Mouse (Mus musculus): ENCODE data around the gene Tbc1d21. TPM values are rescaled to one million over a fixed set of nuclear protein-coding genes. Genes with fewer than 3 reads are reported as not detected.

The Tbc1d21 gene
- total and polyA plus RNA-seq, 3 experiments: 4.6 TPM; not detected in 2

GRCm38 (mm10) chr9:58378878-58379277, 8.6 kb upstream of the Tbc1d21 start:
- in situ Hi-C loops (cut with MboI; ENCODE audit: low pct_ligation_motif_present, low pct_unique_long_range_greater_than_20kb, low sequenced_read_pairs) (no loop called here), dilution Hi-C loops (cut with MboI; ENCODE audit: extremely low pct_ligation_motif_present, extremely low pct_unique_long_range_greater_than_20kb, low sequenced_read_pairs) (no loop called here)
- Histone ChIP-seq H3K36me3 (replicated peaks in 1 of 2; ENCODE audit: control insufficient read depth in 1 of 2, insufficient read depth in 1 of 2, low read length in 1 of 2) (no peaks in the 10 kb centered on the region), H3K79me2 (replicated peaks; ENCODE audit: control insufficient read depth, extremely low read depth, insufficient read depth, poor library complexity, severe bottlenecking) (no peaks in the 10 kb centered on the region), H3K9ac (ENCODE audit: insufficient read depth, low read depth) (no peak overlapping the region), H3K4me3 (replicated peaks in 1 of 3; ENCODE audit: low read depth in 2 of 3, low read length in 2 of 3, poor library complexity in 1 of 3) (no peak overlapping the region), H3K27ac (ENCODE audit: insufficient read depth, low read depth) (no peak overlapping the region), H3K27me3 (replicated peaks) (peaks cover 4% of the 10 kb centered on the region), H3K4me1 (ENCODE audit: control insufficient read depth in 1 of 2, insufficient read depth in 2 of 2) (peaks cover 0 to 3% of the 10 kb centered on the region in 2 experiments; a peak in 2 of 4 replicates), H3K4me2 (ENCODE audit: insufficient read depth, low read depth, poor library complexity, severe bottlenecking) (no peak overlapping the region), H3K9me3 (replicated peaks; ENCODE audit: low read length) (no peaks in the 10 kb centered on the region)
- TF ChIP-seq SIN3A (IDR thresholded peaks at IDR 0.05; ENCODE audit: low read length) (no peak), POLR2A (IDR thresholded peaks at IDR 0.05; ENCODE audit: low read depth, low read length) (no peak), MYC (IDR thresholded peaks at IDR 0.05; ENCODE audit: low read depth, low read length) (no peak), ZMIZ1 (IDR thresholded peaks at IDR 0.05; ENCODE audit: low read depth, low read length) (no peak)
- no peak for DNase-seq (ENCODE audit: extremely low read depth)

- TF ChIP-seq SIN3A (IDR thresholded peaks at IDR 0.05; ENCODE audit: low read length) (no peak), ZMIZ1 (IDR thresholded peaks at IDR 0.05; ENCODE audit: low read depth, low read length) (no peak), ZKSCAN1 (IDR thresholded peaks at IDR 0.05; ENCODE audit: borderline replicate concordance, low read depth, low read length) (no peak), USF1 (IDR thresholded peaks at IDR 0.05; ENCODE audit: low read depth, low read length) (no peak), IRF4 (IDR thresholded peaks at IDR 0.05; ENCODE audit: low read depth, low read length) (no peak), CTCF (conservative IDR thresholded peaks at IDR 0.05 in 1 of 2, IDR thresholded peaks at IDR 0.05 in 1 of 2; ENCODE audit: low read depth in 2 of 2, low read length in 2 of 2) (no peak), GABPA (IDR thresholded peaks at IDR 0.05; ENCODE audit: insufficient replicate concordance, low read depth, low read length) (no peak), TBP (conservative IDR thresholded peaks at IDR 0.05; ENCODE audit: low read depth, low read length) (no peak), UBTF (IDR thresholded peaks at IDR 0.05; ENCODE audit: low read depth, low read length) (no peak), E2F4 (IDR thresholded peaks at IDR 0.05; ENCODE audit: insufficient replicate concordance, low read depth, low read length) (no peak), ZC3H11A (IDR thresholded peaks at IDR 0.05; ENCODE audit: low read depth, low read length) (no peak), POLR2AphosphoS2 (IDR thresholded peaks at IDR 0.05; ENCODE audit: low read depth, low read length) (no peak), ZNF384 (IDR thresholded peaks at IDR 0.05; ENCODE audit: low read depth, low read length) (no peak), KAT2A (IDR thresholded peaks at IDR 0.05; ENCODE audit: insufficient replicate concordance, low read length) (no peak), MAFK (IDR thresholded peaks at IDR 0.05; ENCODE audit: insufficient replicate concordance, low read length) (no peak)
- in situ Hi-C loops (cut with MboI; ENCODE audit: low pct_ligation_motif_present, low pct_unique_long_range_greater_than_20kb, low sequenced_read_pairs) (loop anchor here (5.0 kb wide), 1 partner anchor 42 kb away; no protein-coding TSS in a partner anchor), dilution Hi-C loops (cut with MboI; ENCODE audit: extremely low pct_ligation_motif_present, extremely low pct_unique_long_range_greater_than_20kb, low sequenced_read_pairs) (no loop called here)
- DNase-seq (ENCODE audit: extremely low read depth): no peak
- Histone ChIP-seq H3K4me3 (replicated peaks in 1 of 3; ENCODE audit: low read depth in 2 of 3, low read length in 2 of 3, poor library complexity in 1 of 3) (no peak overlapping the region), H3K27ac (ENCODE audit: insufficient read depth, low read depth) (no peak overlapping the region), H3K79me2 (replicated peaks; ENCODE audit: control insufficient read depth, extremely low read depth, insufficient read depth, poor library complexity, severe bottlenecking) (no peaks in the 10 kb centered on the region), H3K4me2 (ENCODE audit: insufficient read depth, low read depth, poor library complexity, severe bottlenecking) (no peak overlapping the region), H3K27me3 (replicated peaks) (peaks cover 6% of the 10 kb centered on the region), H3K4me1 (ENCODE audit: control insufficient read depth in 1 of 2, insufficient read depth in 2 of 2) (no peaks in the 10 kb centered on the region), H3K9ac (ENCODE audit: insufficient read depth, low read depth) (no peak overlapping the region), H3K36me3 (replicated peaks in 1 of 2; ENCODE audit: control insufficient read depth in 1 of 2, insufficient read depth in 1 of 2, low read length in 1 of 2) (no peaks in the 10 kb centered on the region), H3K9me3 (replicated peaks; ENCODE audit: low read length) (no peaks in the 10 kb centered on the region)
Measured at GRCm38 (mm10) chr9:58373912-58374431, 3.7 kb upstream of the Tbc1d21 start.
